Mouse (Mus musculus) midbrain, embryonic 15.5 days (tissue): ENCODE data around the gene Smim14. TPM values are rescaled to one million over a fixed set of nuclear protein-coding genes. Genes with fewer than 3 reads are reported as not detected.

ENCODE experiments used
- ATAC-seq: fragments of 200-750 bp; cut with Nextera tagmentation; replicated peaks from 2 replicates; pipeline ENCODE4 v1.8.0; 2017; ENCODE audit warnings: moderate TSS enrichment
- H3K27ac ChIP-seq: fragments of 300-500 bp; sonication (generic); 2 replicates; pipeline ENCODE4 v1.5.1; 2015; ENCODE audit warnings: mild to moderate bottlenecking, inconsistent platforms
- H3K27me3 ChIP-seq: fragments of 300-500 bp; sonication (generic); replicated peaks from 2 replicates; pipeline ENCODE4 v1.6.1; 2015; ENCODE audit warnings: inconsistent platforms
- H3K36me3 ChIP-seq: fragments of 300-500 bp; sonication (generic); replicated peaks from 2 replicates; pipeline ENCODE4 v1.6.1; 2015; ENCODE audit warnings: inconsistent platforms
- H3K4me1 ChIP-seq: fragments of 300-500 bp; sonication (generic); 2 replicates; pipeline ENCODE4 v1.6.1; 2015; ENCODE audit warnings: inconsistent platforms
- H3K4me2 ChIP-seq: fragments of 300-500 bp; sonication (generic); 2 replicates; pipeline ENCODE4 v1.6.1; 2015; ENCODE audit warnings: inconsistent platforms, mild to moderate bottlenecking, moderate library complexity
- H3K4me3 ChIP-seq: fragments of 300-500 bp; sonication (generic); 2 replicates; pipeline ENCODE4 v1.5.1; 2015; ENCODE audit warnings: mild to moderate bottlenecking, inconsistent platforms
- H3K9ac ChIP-seq: fragments of 300-500 bp; sonication (generic); 2 replicates; pipeline ENCODE4 v1.6.1; 2015; ENCODE audit warnings: mild to moderate bottlenecking, inconsistent platforms
- H3K9me3 ChIP-seq: fragments of 300-500 bp; sonication (generic); 2 replicates; pipeline ENCODE4 v1.6.1; 2016; ENCODE audit warnings: inconsistent platforms
- WGBS: fragments of 180-500 bp; shearing (Covaris S2); methylation state at CpG from one replicate; pipeline ENCODE4 v1.1.7; 2015; ENCODE audit warnings: mixed read lengths; 5-methylcytosine and 5-hydroxymethylcytosine counted together
- polyA plus RNA-seq: library from polyadenylated mRNA; unstranded; fragments of >200 nt; fragmentation: Nextera tagmentation; extraction: Ambion mirVana; gene quantifications from 2 replicates; pipeline ENCODE4 v1.2.1, GENCODE M21; 2015

Gene Smim14
- polyA plus RNA-seq, 1 experiment from 2014 or later: 193 TPM

GRCm38 (mm10) chr5:65420822-65421221, 116.2 kb downstream of the Smim14 start:
- H3K9ac ChIP-seq: no peak overlapping the region
- WGBS: 86% methylated on average over 6 of the region's 6 CpGs
- no peak overlapping the region for H3K27ac ChIP-seq
- no peak overlapping the region for H3K4me3 ChIP-seq
- no peak overlapping the region for H3K4me2 ChIP-seq
- H3K4me1 ChIP-seq: no peaks in the 10 kb centered on the region
- no peaks in the 10 kb centered on the region for H3K9me3 ChIP-seq
- H3K27me3 ChIP-seq: no peaks in the 10 kb centered on the region
- peaks cover 36% of the 10 kb centered on the region for H3K36me3 ChIP-seq
- no peak for ATAC-seq

- no peak for ATAC-seq
- Histone ChIP-seq H3K4me2 (no peak overlapping the region), H3K4me3 (no peak overlapping the region), H3K27ac (no peak overlapping the region), H3K4me1 (no peaks in the 10 kb centered on the region), H3K27me3 (no peaks in the 10 kb centered on the region), H3K36me3 (peaks cover 35% of the 10 kb centered on the region), H3K9me3 (no peaks in the 10 kb centered on the region), H3K9ac (no peak overlapping the region)
- 72% methylated on average over 10 of the region's 10 CpGs for WGBS
Observed at GRCm38 (mm10) chr5:65419136-65419535, 117.8 kb downstream of the Smim14 start.

- WGBS: 16% methylated on average over 26 of the region's 26 CpGs
- Histone ChIP-seq H3K4me3 (no peak overlapping the region), H3K4me1 (no peaks in the 10 kb centered on the region), H3K27ac (peak overlapping the region; percentile 23; the same call in 1 of the 2 replicates), H3K27me3 (no peaks in the 10 kb centered on the region), H3K36me3 (peaks cover 15% of the 10 kb centered on the region), H3K9ac (no peak overlapping the region), H3K9me3 (no peaks in the 10 kb centered on the region), H3K4me2 (no peak overlapping the region)
- no peak for ATAC-seq
Observed at GRCm38 (mm10) chr5:65415653-65416458, 121.1 kb downstream of the Smim14 start.

- Histone ChIP-seq H3K27ac (0 out of 2 replicates have a peak overlapping the region, but pooled peaks have one; percentile 18), H3K4me1 (no peaks in the 10 kb centered on the region), H3K36me3 (peaks cover 37% of the 10 kb centered on the region), H3K9ac (no peak overlapping the region), H3K4me2 (no peak overlapping the region), H3K27me3 (no peaks in the 10 kb centered on the region), H3K9me3 (no peaks in the 10 kb centered on the region), H3K4me3 (no peak overlapping the region)
- no peak for ATAC-seq
- WGBS: 17% methylated on average over 12 of the region's 12 CpGs
Observed at GRCm38 (mm10) chr5:65407989-65408388, 129.0 kb downstream of the Smim14 start.

- 0 out of 2 replicates have a peak, but pooled peaks have one; percentile 74 for ATAC-seq
- no peaks in the 10 kb centered on the region for H3K9me3 ChIP-seq
- no peak overlapping the region for H3K4me3 ChIP-seq
- 26% methylated on average over 2 of the region's 2 CpGs for WGBS
- H3K27ac ChIP-seq: no peak overlapping the region
- H3K4me2 ChIP-seq: no peak overlapping the region
- no peaks in the 10 kb centered on the region for H3K27me3 ChIP-seq
- no peak overlapping the region for H3K9ac ChIP-seq
- peaks cover 51% of the 10 kb centered on the region for H3K36me3 ChIP-seq
- no peaks in the 10 kb centered on the region for H3K4me1 ChIP-seq
Observed at GRCm38 (mm10) chr5:65401251-65401994, 135.6 kb downstream of the Smim14 start.

Other genes starting within 250 kb of the Smim14 start
- gene Rfc1, start 201.5 kb downstream of the Smim14 start, polyA plus RNA-seq: 25.9 and 27.1 TPM in 2 replicates
- 0.13 TPM in 2 replicates for gene Klb, start 188.9 kb downstream of the Smim14 start, polyA plus RNA-seq
- 541 and 561 TPM in 2 replicates for gene Rpl9, start 145.7 kb downstream of the Smim14 start, polyA plus RNA-seq
- gene Lias, start 145.7 kb downstream of the Smim14 start, polyA plus RNA-seq: 62.5 and 67.8 TPM in 2 replicates
- gene Ugdh, start 101.2 kb downstream of the Smim14 start, polyA plus RNA-seq: 41.1 and 45.6 TPM in 2 replicates
- gene Gm43552, start 44.4 kb downstream of the Smim14 start, polyA plus RNA-seq: 1.1 TPM in 1 of 2 replicates, not detected in the other
- 190 and 191 TPM in 2 replicates for gene Ube2k, start within 50 bp of the Smim14 start, polyA plus RNA-seq
- gene Pds5a, start 161.1 kb upstream of the Smim14 start, polyA plus RNA-seq: 45.1 and 46.0 TPM in 2 replicates
- 17.8 and 20.5 TPM in 2 replicates for gene N4bp2, start 226.3 kb upstream of the Smim14 start, polyA plus RNA-seq